In the genomic region with DNA sequence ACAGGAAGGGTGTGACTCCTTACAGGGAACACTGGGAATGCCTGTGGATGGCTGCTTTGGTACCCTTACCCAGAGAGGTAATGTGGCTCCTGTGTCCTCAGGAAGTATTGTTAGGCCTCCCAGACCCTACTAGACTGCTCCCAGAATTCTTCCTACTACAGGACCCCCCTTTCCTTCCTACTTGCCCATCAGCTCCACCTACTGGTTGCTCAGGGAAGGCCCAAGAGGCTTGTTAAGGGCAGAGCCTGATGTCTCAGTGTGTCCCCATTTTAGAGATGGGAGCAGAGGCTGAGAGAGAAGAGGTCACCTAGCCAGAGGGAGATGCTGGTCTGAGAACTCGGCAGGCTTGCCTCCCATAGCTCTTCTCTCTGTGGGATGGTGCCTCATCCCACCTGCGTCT, we compare ENCODE assay signal across 10 mouse cellular contexts.
DNase-seq lines count a peak whose midpoint lies in the region; ATAC-seq and TF ChIP-seq lines count a peak whose summit lies in the region.
"Had no signal": no experiment of that assay in that cellular context is flagged by ENCODE, and none has a peak within 500 bp of the region (broad histone marks: within the 10 kb centered on the region; RNA-seq: fewer than 3 reads in every experiment).

No protein-coding gene starts in this region.

- H3K36me3 ChIP-seq in forebrain, embryonic 14.5 days (ENCODE audit: control insufficient read depth, insufficient read depth, low read length) = no peaks in the 10 kb centered on the region
- no peaks in the 10 kb centered on the region for H3K36me3 ChIP-seq in forebrain, embryonic 11.5 days (ENCODE audit: control insufficient read depth, insufficient read depth, low read length)
- H3K36me3 ChIP-seq in spleen, adult 2 months (ENCODE audit: control insufficient read depth, insufficient read depth, low read length) = no peaks in the 10 kb centered on the region
- no peaks in the 10 kb centered on the region for H3K36me3 ChIP-seq in small intestine, adult 2 months (ENCODE audit: control insufficient read depth, insufficient read depth, low read length)
- H3K36me3 ChIP-seq: liver, embryonic 13.5 days had no signal

- ATAC-seq in forebrain, embryonic 14.5 days = no peak
- ATAC-seq in forebrain, embryonic 11.5 days (replicated peaks; ENCODE audit: low FRiP score) = no peak
- ATAC-seq: Patski had no signal

- TF ChIP-seq POLR2A in spleen, adult 2 months (IDR thresholded peaks at IDR 0.05; ENCODE audit: low read depth, low read length) = no peak
- TF ChIP-seq POLR2A in small intestine, adult 2 months (IDR thresholded peaks at IDR 0.05; ENCODE audit: low read depth, low read length) = no peak

- H3K9me3 ChIP-seq in forebrain, embryonic 14.5 days (replicated peaks; ENCODE audit: control insufficient read depth, low read length) = 0 out of 2 replicates have a peak, but pooled peaks cover 2% of the 10 kb centered on the region
- H3K9me3 ChIP-seq in forebrain, embryonic 11.5 days (ENCODE audit: control insufficient read depth, low read length) = no peaks in the 10 kb centered on the region
- H3K9me3 ChIP-seq: liver, embryonic 13.5 days had no signal

- intact Hi-C loops in heart, postnatal 14 days (cut with DNase I) = loop anchor here (5.0 kb wide), 2 partner anchors 67 to 128 kb away; no protein-coding TSS in a partner anchor
- intact Hi-C loops in left cerebral cortex, postnatal 10 days (cut with DNase I) = loop anchor here (2.0 kb wide), 1 partner anchor 176 kb away; the partner anchor contains the start of gene Ccnd1

- H3K27ac ChIP-seq in forebrain, embryonic 14.5 days (ENCODE audit: low read depth, low read length) = no peak overlapping the region
- no peak overlapping the region for H3K27ac ChIP-seq in forebrain, embryonic 11.5 days (ENCODE audit: low read depth, low read length)
- no peak overlapping the region for H3K27ac ChIP-seq in spleen, adult 2 months (ENCODE audit: insufficient read depth, low read length)
- H3K27ac ChIP-seq in small intestine, adult 2 months (ENCODE audit: insufficient read depth, low read depth, low read length) = no peak overlapping the region
- H3K27ac ChIP-seq: liver, embryonic 13.5 days had no signal

- no peak overlapping the region for H3K4me3 ChIP-seq in forebrain, embryonic 14.5 days (ENCODE audit: low read depth, low read length)
- no peak overlapping the region for H3K4me3 ChIP-seq in forebrain, embryonic 11.5 days (ENCODE audit: low read depth, low read length)
- no peak overlapping the region for H3K4me3 ChIP-seq in spleen, adult 2 months (ENCODE audit: extremely low read depth, insufficient read depth, insufficient read length)
- H3K4me3 ChIP-seq in small intestine, adult 2 months (ENCODE audit: low read depth, low read length) = no peak overlapping the region
- H3K4me3 ChIP-seq: liver, embryonic 13.5 days had no signal

- no peaks in the 10 kb centered on the region for H3K27me3 ChIP-seq in forebrain, embryonic 14.5 days (replicated peaks; ENCODE audit: control insufficient read depth, insufficient read depth, low read length)
- H3K27me3 ChIP-seq in forebrain, embryonic 11.5 days (ENCODE audit: control insufficient read depth, insufficient read depth, low read length) = no peaks in the 10 kb centered on the region
- H3K27me3 ChIP-seq in spleen, adult 2 months (ENCODE audit: control insufficient read depth, insufficient read depth, low read length) = no peaks in the 10 kb centered on the region
- H3K27me3 ChIP-seq in small intestine, adult 2 months (ENCODE audit: control insufficient read depth, insufficient read depth, low read length) = no peaks in the 10 kb centered on the region
- H3K27me3 ChIP-seq: liver, embryonic 13.5 days; Patski had no signal

- peak; percentile 45; the same call in 1 of the 2 replicates for TF ChIP-seq CTCF in spleen, adult 2 months (IDR thresholded peaks at IDR 0.05; ENCODE audit: extremely low read depth, insufficient read depth, insufficient read length, insufficient replicate concordance)
- TF ChIP-seq CTCF in small intestine, adult 2 months (IDR thresholded peaks at IDR 0.05; ENCODE audit: extremely low read depth, insufficient read length, insufficient replicate concordance, low read depth, low read length) = peak; percentile 65; the same call in 1 of the 2 replicates

- 85% methylated on average over 2 of the region's 2 CpGs for WGBS in forebrain, embryonic 14.5 days
- WGBS in forebrain, embryonic 11.5 days = 85% methylated on average over 2 of the region's 2 CpGs
- 69% methylated on average over 2 of the region's 2 CpGs for WGBS in spleen, adult 2 months
- WGBS in small intestine, adult 2 months = 78% methylated on average over 2 of the region's 2 CpGs

- peaks cover 6% of the 10 kb centered on the region for H3K4me1 ChIP-seq in forebrain, embryonic 14.5 days (ENCODE audit: control insufficient read depth, insufficient read depth, low read length)
- H3K4me1 ChIP-seq in forebrain, embryonic 11.5 days (replicated peaks; ENCODE audit: control insufficient read depth, insufficient read depth, low read length) = 0 out of 2 replicates have a peak, but pooled peaks cover 7% of the 10 kb centered on the region
- peaks cover 30% of the 10 kb centered on the region for H3K4me1 ChIP-seq in spleen, adult 2 months (ENCODE audit: control insufficient read depth, insufficient read depth, insufficient read length)
- H3K4me1 ChIP-seq in small intestine, adult 2 months (ENCODE audit: control insufficient read depth, insufficient read depth, insufficient read length, low read length) = peaks cover 17% of the 10 kb centered on the region

- DNase-seq in forebrain, embryonic 14.5 days (ENCODE audit: low spot score) = peak; percentile 14
- no peak for DNase-seq in forebrain, embryonic 11.5 days (ENCODE audit: low spot score)
- peak in 1 of 2 experiments; percentile 32 for DNase-seq in spleen, adult 2 months (ENCODE audit: low read depth in 1 of 2, low spot score in 2 of 2)
- DNase-seq in spleen, adult 12 weeks (ENCODE audit: low spot score) = no peak
- DNase-seq in heart, postnatal 14 days = peak; percentile 44 to 58
- DNase-seq in c-Kit-positive CD71-positive TER-119-positive erythroid progenitor cells, embryonic 14.5 days (ENCODE audit: low spot score) = no peak
- DNase-seq in left cerebral cortex, postnatal 10 days (ENCODE audit: extremely low spot score in 1 of 2, low spot score in 2 of 2) = no peak
- DNase-seq: liver, embryonic 13.5 days had no signal

- H3K4me2 ChIP-seq in forebrain, embryonic 14.5 days (ENCODE audit: low read length) = no peak overlapping the region
- H3K4me2 ChIP-seq in forebrain, embryonic 11.5 days (ENCODE audit: low read depth, low read length, severe bottlenecking) = no peak overlapping the region
- H3K4me2 ChIP-seq: liver, embryonic 13.5 days had no signal

- H3K9ac ChIP-seq in forebrain, embryonic 14.5 days (ENCODE audit: low read length) = no peak overlapping the region
- no peak overlapping the region for H3K9ac ChIP-seq in forebrain, embryonic 11.5 days (ENCODE audit: low read length)
- H3K9ac ChIP-seq: liver, embryonic 13.5 days had no signal

Comparison
In these comparisons a context has a peak if more than half of its experiments do, and no peak if none do; other contexts are left out.
1. DNase-seq: peak in forebrain, embryonic 14.5 days (single experiment) and heart, postnatal 14 days (2 of 2); none in forebrain, embryonic 11.5 days (single experiment), spleen, adult 12 weeks (single experiment), c-Kit-positive CD71-positive TER-119-positive erythroid progenitor cells, embryonic 14.5 days (single experiment) and left cerebral cortex, postnatal 10 days (0 of 2).